Mouse (Mus musculus): ENCODE measurements around the gene Serpina6. TPM values are rescaled to one million over a fixed set of nuclear protein-coding genes. Genes with fewer than 3 reads are reported as not detected.

The Serpina6 gene
- polyA plus RNA-seq (2014; fragmentation: Nextera tagmentation; extraction: Ambion mirVana): not detected in 2 replicates

DNA sequence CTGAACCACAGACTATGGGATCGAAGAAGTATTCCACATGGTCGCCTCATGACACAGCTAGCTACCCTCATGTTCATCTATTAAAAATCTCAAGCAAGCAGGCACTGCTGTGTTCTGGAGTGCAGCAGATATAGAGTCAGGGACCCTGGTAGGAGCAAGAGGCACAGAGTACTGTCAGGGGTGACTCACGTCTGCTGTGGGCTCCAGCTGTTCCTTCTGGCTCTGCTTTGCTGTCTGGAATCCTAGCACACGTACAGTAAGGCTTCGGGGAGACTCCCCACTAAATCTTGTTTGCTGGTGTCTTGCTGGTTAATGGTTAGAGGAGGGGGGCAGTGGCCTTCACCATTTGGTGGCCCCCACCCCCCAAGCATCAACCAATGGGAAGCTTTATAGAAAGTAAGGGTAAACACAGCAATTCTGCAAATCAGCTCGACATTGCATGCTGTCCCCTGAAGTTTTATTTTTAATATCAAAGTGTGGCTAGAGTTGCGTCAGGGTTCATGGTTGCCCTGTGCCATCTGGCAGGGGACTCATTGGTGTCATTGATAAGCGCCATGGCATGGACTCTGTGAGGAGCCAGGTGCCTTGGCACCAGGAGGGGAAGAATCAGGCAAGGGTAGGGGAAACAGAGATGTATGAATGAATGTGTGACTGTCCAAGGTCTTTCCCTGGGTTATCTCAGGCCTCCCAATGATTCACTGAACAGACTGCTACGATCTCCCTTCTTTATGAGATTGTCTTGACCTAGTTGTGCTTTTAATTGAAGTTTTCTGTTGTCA lies at the start of gene Serpina6:
TSS of gene Serpina6 (minus strand) at position 365 of the 779 bp plus-strand sequence.
- DNase-seq (ENCODE audit: low spot score, missing footprints): no peak
- no peaks in the 10 kb centered on the region for H3K9me3 ChIP-seq (ENCODE audit: control insufficient read depth, low read length)
- H3K27me3 ChIP-seq (ENCODE audit: control insufficient read depth, insufficient read depth, low read length): no peaks in the 10 kb centered on the region
- H3K4me2 ChIP-seq: no peak within 1 kb of the TSS
- H3K4me1 ChIP-seq (ENCODE audit: control insufficient read depth, insufficient read depth, low read length): no peaks in the 10 kb centered on the region
- no peak within 1 kb of the TSS for H3K9ac ChIP-seq (ENCODE audit: low read length)
- no peak within 1 kb of the TSS for H3K4me3 ChIP-seq (ENCODE audit: low read depth, low read length)
- no peak within 1 kb of the TSS for H3K27ac ChIP-seq (ENCODE audit: low read depth, low read length)
- no peak for ATAC-seq (ENCODE audit: low FRiP score)
- 88% methylated on average over 9 of the region's 9 CpGs for WGBS
- no peaks in the 10 kb centered on the region for H3K36me3 ChIP-seq (ENCODE audit: control insufficient read depth, insufficient read depth, low read length)

GRCm38 (mm10) chr12:103706113-103706512 lies 49.1 kb upstream of the Serpina6 start:
- H3K4me3 ChIP-seq (ENCODE audit: low read depth, low read length): no peak overlapping the region
- DNase-seq (ENCODE audit: low spot score, missing footprints) (no peak), ATAC-seq (ENCODE audit: low FRiP score) (no peak)
- H3K27me3 ChIP-seq (ENCODE audit: control insufficient read depth, insufficient read depth, low read length): no peaks in the 10 kb centered on the region
- no peak overlapping the region for H3K9ac ChIP-seq (ENCODE audit: low read length)
- H3K36me3 ChIP-seq (ENCODE audit: control insufficient read depth, insufficient read depth, low read length): no peaks in the 10 kb centered on the region
- no peaks in the 10 kb centered on the region for H3K9me3 ChIP-seq (ENCODE audit: control insufficient read depth, low read length)
- H3K27ac ChIP-seq (ENCODE audit: low read depth, low read length): no peak overlapping the region
- no peak overlapping the region for H3K4me2 ChIP-seq
- WGBS: 83% methylated on average over 4 of the region's 4 CpGs
- H3K4me1 ChIP-seq (ENCODE audit: control insufficient read depth, insufficient read depth, low read length): no peaks in the 10 kb centered on the region

DNA sequence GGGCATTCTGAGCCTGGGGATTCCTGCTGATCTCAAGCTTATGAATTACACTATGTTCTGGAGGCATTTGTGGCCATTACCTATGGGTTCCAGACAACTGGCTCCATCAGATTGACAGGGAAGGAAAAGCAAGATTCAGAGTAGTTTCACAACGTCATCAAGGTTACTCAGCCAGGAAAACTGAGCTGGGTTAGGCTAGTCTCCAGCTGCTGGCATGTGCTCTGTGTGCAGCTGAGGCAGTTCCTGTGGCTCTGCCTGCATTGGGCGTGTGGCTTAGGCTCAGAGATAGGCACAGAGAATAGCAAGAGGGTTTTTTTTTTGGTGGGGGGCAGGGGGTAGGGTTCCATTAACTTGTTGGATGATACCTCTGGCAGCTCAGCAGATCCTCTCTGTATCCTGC lies 48.5 kb upstream of the Serpina6 start:
- H3K4me1 ChIP-seq (ENCODE audit: control insufficient read depth, insufficient read depth, low read length): no peaks in the 10 kb centered on the region
- WGBS: 85% methylated on average over 2 of the region's 2 CpGs
- no peak overlapping the region for H3K4me3 ChIP-seq (ENCODE audit: low read depth, low read length)
- H3K27me3 ChIP-seq (ENCODE audit: control insufficient read depth, insufficient read depth, low read length): no peaks in the 10 kb centered on the region
- no peak overlapping the region for H3K27ac ChIP-seq (ENCODE audit: low read depth, low read length)
- no peaks in the 10 kb centered on the region for H3K36me3 ChIP-seq (ENCODE audit: control insufficient read depth, insufficient read depth, low read length)
- H3K4me2 ChIP-seq: no peak overlapping the region
- no peak overlapping the region for H3K9ac ChIP-seq (ENCODE audit: low read length)
- DNase-seq (ENCODE audit: low spot score, missing footprints) (peak; percentile 23), ATAC-seq (ENCODE audit: low FRiP score) (no peak)
- H3K9me3 ChIP-seq (ENCODE audit: control insufficient read depth, low read length): no peaks in the 10 kb centered on the region

DNA sequence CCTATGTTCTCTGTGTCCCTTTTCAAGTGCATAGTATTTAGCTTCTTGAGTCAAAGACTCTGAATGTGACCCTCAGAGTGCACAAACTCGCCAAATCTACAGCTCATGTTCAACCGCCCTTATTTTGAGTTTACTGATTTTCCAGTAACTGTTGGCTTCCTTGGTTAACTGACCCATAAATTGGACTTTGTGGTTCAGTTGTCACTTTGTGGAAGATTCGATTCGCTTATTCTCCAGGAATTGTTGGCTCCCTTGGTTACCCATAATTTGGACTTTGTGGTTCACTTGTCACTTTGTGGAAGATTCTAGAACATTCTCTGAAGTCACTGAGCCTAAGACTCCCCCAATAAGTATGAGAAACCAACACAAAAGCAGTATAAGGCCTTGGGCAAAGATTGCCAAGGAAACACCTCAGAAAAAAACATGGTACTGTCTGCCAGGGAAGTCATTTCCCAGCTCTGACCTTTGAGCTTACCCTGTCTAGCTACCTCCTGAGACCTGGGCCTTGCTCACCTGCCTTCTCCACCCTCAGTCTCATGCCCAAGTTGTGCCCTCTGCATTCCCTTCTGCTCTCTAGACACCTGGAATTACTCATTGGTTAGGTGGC lies 43.2 kb upstream of the Serpina6 start:
- no peak overlapping the region for H3K4me3 ChIP-seq (ENCODE audit: low read depth, low read length)
- WGBS: 78% methylated on average over 4 of the region's 4 CpGs
- H3K27ac ChIP-seq (ENCODE audit: low read depth, low read length): no peak overlapping the region
- ATAC-seq (ENCODE audit: low FRiP score) (no peak), DNase-seq (ENCODE audit: low spot score, missing footprints) (peak; percentile 10)
- H3K9ac ChIP-seq (ENCODE audit: low read length): no peak overlapping the region
- no peaks in the 10 kb centered on the region for H3K36me3 ChIP-seq (ENCODE audit: control insufficient read depth, insufficient read depth, low read length)
- H3K27me3 ChIP-seq (ENCODE audit: control insufficient read depth, insufficient read depth, low read length): no peaks in the 10 kb centered on the region
- no peaks in the 10 kb centered on the region for H3K4me1 ChIP-seq (ENCODE audit: control insufficient read depth, insufficient read depth, low read length)
- H3K4me2 ChIP-seq: no peak overlapping the region
- H3K9me3 ChIP-seq (ENCODE audit: control insufficient read depth, low read length): no peaks in the 10 kb centered on the region

- Histone ChIP-seq H3K9me3 (ENCODE audit: control insufficient read depth, low read length) (no peaks in the 10 kb centered on the region), H3K4me1 (ENCODE audit: control insufficient read depth, insufficient read depth, low read length) (no peaks in the 10 kb centered on the region), H3K9ac (ENCODE audit: low read length) (no peak within 1 kb of the TSS), H3K27me3 (ENCODE audit: control insufficient read depth, insufficient read depth, low read length) (no peaks in the 10 kb centered on the region), H3K27ac (ENCODE audit: low read depth, low read length) (no peak within 1 kb of the TSS), H3K36me3 (ENCODE audit: control insufficient read depth, insufficient read depth, low read length) (no peaks in the 10 kb centered on the region), H3K4me3 (ENCODE audit: low read depth, low read length) (no peak within 1 kb of the TSS), H3K4me2 (no peak within 1 kb of the TSS)
- DNase-seq (ENCODE audit: low spot score, missing footprints) (peak; percentile 37), ATAC-seq (ENCODE audit: low FRiP score) (no peak)
- WGBS: 89% methylated on average over 8 of the region's 8 CpGs
Observed at GRCm38 (mm10) chr12:103695429-103695828, 38.4 kb upstream of the Serpina6 start, which contains the start of gene Serpina1f. Gene Serpina1f, minus strand, starts transcription at chr12:103695529.

GRCm38 (mm10) chr12:103688221-103688814 lies 31.3 kb upstream of the Serpina6 start:
- peak; percentile 78 for DNase-seq (ENCODE audit: low spot score, missing footprints)

GRCm38 (mm10) chr12:103687021-103687420 lies 30.0 kb upstream of the Serpina6 start:
- WGBS: 69% methylated on average over 7 of the region's 7 CpGs
- no peak overlapping the region for H3K4me2 ChIP-seq
- H3K36me3 ChIP-seq (ENCODE audit: control insufficient read depth, insufficient read depth, low read length): no peaks in the 10 kb centered on the region
- no peak overlapping the region for H3K9ac ChIP-seq (ENCODE audit: low read length)
- ATAC-seq (ENCODE audit: low FRiP score) (0 out of 2 replicates have a peak, but pooled peaks have one; percentile 31), DNase-seq (ENCODE audit: low spot score, missing footprints) (peak; percentile 81)
- no peaks in the 10 kb centered on the region for H3K4me1 ChIP-seq (ENCODE audit: control insufficient read depth, insufficient read depth, low read length)
- no peaks in the 10 kb centered on the region for H3K27me3 ChIP-seq (ENCODE audit: control insufficient read depth, insufficient read depth, low read length)
- no peak overlapping the region for H3K27ac ChIP-seq (ENCODE audit: low read depth, low read length)
- H3K9me3 ChIP-seq (ENCODE audit: control insufficient read depth, low read length): no peaks in the 10 kb centered on the region
- H3K4me3 ChIP-seq (ENCODE audit: low read depth, low read length): no peak overlapping the region

More at GRCm38 (mm10) chr12:103688221-103688814, 31.3 kb upstream of the Serpina6 start:
- H3K4me3 ChIP-seq (ENCODE audit: low read depth, low read length): no peak overlapping the region
- no peaks in the 10 kb centered on the region for H3K36me3 ChIP-seq (ENCODE audit: control insufficient read depth, insufficient read depth, low read length)
- H3K9ac ChIP-seq (ENCODE audit: low read length): no peak overlapping the region
- 71% methylated on average over 3 of the region's 3 CpGs for WGBS
- ATAC-seq (ENCODE audit: low FRiP score): 0 out of 2 replicates have a peak, but pooled peaks have one; percentile 47
- H3K27me3 ChIP-seq (ENCODE audit: control insufficient read depth, insufficient read depth, low read length): no peaks in the 10 kb centered on the region
- no peaks in the 10 kb centered on the region for H3K9me3 ChIP-seq (ENCODE audit: control insufficient read depth, low read length)
- H3K4me2 ChIP-seq: no peak overlapping the region
- H3K27ac ChIP-seq (ENCODE audit: low read depth, low read length): no peak overlapping the region
- H3K4me1 ChIP-seq (ENCODE audit: control insufficient read depth, insufficient read depth, low read length): no peaks in the 10 kb centered on the region

DNA sequence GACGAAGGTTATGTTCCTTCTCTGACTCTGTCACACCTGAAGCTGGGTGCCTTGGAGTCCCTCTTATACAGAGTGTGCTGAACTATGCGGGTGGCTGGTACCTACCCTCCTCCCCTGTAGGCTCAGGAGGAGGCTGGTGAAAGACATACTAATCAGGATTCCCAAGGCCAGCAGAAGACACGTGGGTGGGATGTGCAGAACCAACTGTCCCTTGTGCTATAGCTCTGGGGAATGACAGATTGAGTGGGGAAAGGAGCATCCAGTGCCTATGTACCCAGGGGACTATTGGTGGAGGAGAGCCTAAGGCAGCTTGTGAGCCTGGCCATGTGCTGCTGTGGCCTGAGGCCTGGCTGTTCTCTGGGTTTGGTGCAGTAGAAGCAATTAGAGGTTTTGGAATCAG lies 29.0 kb upstream of the Serpina6 start:
- ATAC-seq (ENCODE audit: low FRiP score) (no peak), DNase-seq (ENCODE audit: low spot score, missing footprints) (no peak)
- Histone ChIP-seq H3K4me2 (no peak overlapping the region), H3K36me3 (ENCODE audit: control insufficient read depth, insufficient read depth, low read length) (no peaks in the 10 kb centered on the region), H3K4me3 (ENCODE audit: low read depth, low read length) (no peak overlapping the region), H3K27ac (ENCODE audit: low read depth, low read length) (no peak overlapping the region), H3K27me3 (ENCODE audit: control insufficient read depth, insufficient read depth, low read length) (no peaks in the 10 kb centered on the region), H3K9ac (ENCODE audit: low read length) (no peak overlapping the region), H3K9me3 (ENCODE audit: control insufficient read depth, low read length) (no peaks in the 10 kb centered on the region), H3K4me1 (ENCODE audit: control insufficient read depth, insufficient read depth, low read length) (no peaks in the 10 kb centered on the region)
- 73% methylated on average over 3 of the region's 3 CpGs for WGBS

- Histone ChIP-seq H3K9me3 (ENCODE audit: control insufficient read depth, low read length) (no peaks in the 10 kb centered on the region), H3K4me2 (no peak overlapping the region), H3K4me1 (ENCODE audit: control insufficient read depth, insufficient read depth, low read length) (no peaks in the 10 kb centered on the region), H3K4me3 (ENCODE audit: low read depth, low read length) (no peak overlapping the region), H3K9ac (ENCODE audit: low read length) (no peak overlapping the region), H3K27me3 (ENCODE audit: control insufficient read depth, insufficient read depth, low read length) (no peaks in the 10 kb centered on the region), H3K36me3 (ENCODE audit: control insufficient read depth, insufficient read depth, low read length) (no peaks in the 10 kb centered on the region), H3K27ac (ENCODE audit: low read depth, low read length) (no peak overlapping the region)
- ATAC-seq (ENCODE audit: low FRiP score): no peak
- DNase-seq (ENCODE audit: low spot score, missing footprints): no peak
- 82% methylated on average over 3 of the region's 3 CpGs for WGBS
Observed at GRCm38 (mm10) chr12:103685386-103685785, 28.4 kb upstream of the Serpina6 start.

All from midbrain, embryonic 11.5 days (tissue).